Mouse (Mus musculus): Measurements from ENCODE around the gene Ptrhd1.
A peak's percentile ranks its signal among the peaks of the same experiment; 100 is the strongest.
"Not testable (repeated sequence)": the region's sequence is repeated elsewhere in the genome, so short reads cannot be mapped to it uniquely, and the experiment has no call there.

The Ptrhd1 gene

DNA sequence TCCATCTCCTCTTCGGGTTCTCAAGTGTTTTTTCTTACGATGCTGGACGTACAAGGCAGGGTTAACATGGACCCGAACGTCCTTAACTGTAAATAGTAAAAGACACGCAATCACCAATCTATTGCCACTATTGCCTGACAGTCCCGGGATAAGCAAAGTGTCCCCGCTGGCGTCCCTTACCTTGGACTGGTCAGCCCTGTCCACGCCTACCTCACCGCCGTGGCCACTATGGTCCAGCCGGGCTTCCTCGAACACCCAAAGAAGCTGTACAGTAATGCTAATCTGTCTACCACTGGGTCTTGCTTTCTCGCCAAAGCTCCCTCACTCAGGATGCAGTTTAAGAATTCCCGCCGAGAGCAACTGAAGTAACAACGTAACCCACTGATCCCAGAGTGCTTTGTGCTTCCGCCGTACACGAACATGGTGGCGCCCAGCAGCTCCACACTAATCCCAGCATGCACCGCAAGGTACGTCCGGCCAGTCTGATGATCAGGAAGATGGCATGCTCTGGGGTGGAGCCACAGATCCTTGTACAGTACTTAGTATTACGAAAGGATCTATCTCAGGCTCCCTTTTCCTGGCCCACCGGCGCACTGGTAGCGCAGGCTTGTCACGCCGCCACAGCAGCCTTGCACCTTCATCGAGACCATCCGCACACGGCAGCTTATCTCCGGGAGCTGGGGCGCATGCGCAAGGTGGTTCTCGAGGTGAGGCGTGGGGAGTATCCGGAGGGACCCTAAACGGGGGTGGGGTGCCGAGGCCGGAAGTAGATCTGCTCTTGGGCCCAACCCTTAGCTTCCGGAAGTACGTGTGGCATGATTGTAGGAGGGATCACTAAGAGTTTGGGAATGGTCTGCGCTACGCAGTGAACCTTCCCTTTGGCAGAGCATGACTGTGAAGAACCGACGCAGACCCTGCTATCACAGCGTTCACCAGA is at the start of gene Ptrhd1, which contains the start of gene Cenpo:
Gene Ptrhd1 (plus strand): TSS at position 456 of the 937 bp plus-strand sequence.
Gene Cenpo (minus strand): TSS at position 723 of the 937 bp plus-strand sequence.
- DNase-seq, result peak; percentile 95

DNA sequence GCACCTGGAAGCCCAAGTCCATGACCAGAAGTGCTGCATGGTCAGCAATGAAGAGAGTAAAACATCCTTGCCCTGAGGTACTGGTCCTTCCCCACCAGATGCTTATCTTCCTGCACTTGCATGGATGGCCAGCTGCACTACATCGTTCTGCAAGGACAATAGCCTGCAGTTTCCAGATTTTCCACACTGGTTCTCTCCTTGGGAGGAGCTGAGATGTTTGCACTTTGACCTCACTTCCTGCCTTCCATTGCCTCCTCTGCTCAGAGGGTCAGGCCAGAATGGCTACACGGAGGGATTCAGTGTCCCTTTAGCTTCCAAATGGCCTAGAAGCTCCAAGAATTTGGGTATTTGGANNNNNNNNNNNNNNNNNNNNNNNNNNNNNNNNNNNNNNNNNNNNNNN is 49.2 kb upstream of the Ptrhd1 start:
- DNase-seq, result no peak

DNA sequence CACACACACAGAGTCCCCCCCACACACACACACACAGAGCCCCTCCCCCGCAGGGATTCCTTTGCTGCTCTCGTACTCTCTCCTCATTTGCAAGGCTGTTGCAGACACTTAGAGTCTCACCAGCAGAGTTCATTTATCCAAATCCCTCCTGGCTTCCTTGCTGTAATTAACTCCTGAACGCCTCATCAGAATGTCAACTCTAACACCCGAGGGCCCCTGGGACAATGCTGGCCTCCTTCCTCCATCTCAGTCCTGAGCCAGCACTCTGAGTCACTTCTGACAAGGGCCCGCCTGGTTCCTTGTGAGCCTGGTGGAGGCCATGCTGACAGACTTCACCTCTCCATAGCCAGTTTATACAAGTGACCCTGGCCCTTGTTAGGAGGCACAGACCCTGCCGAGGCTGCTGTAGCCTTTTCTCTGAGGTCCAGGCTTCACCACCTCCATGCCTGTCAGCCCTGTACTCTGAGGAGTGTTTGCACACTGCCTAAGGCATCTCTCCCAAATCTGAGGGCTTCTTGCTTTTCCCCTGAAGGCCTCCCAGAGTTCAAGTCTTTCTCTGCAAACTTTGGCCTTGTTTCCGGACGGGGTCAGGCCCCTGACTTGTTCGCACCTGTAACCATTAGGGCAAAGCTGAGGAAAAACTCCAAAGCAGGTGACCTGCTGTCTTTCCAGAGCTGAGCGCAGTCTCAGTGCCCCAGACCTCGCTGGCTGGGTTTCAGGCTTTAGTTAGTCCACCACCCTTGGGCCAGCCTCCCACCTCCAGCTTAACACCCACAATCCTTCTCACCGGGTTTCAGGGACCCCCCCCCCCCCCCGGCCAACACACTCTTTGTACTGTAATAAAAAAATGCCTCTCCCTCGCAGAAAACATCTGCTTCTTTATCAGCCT is 45.4 kb upstream of the Ptrhd1 start:
- peak; percentile 31 for DNase-seq

DNA sequence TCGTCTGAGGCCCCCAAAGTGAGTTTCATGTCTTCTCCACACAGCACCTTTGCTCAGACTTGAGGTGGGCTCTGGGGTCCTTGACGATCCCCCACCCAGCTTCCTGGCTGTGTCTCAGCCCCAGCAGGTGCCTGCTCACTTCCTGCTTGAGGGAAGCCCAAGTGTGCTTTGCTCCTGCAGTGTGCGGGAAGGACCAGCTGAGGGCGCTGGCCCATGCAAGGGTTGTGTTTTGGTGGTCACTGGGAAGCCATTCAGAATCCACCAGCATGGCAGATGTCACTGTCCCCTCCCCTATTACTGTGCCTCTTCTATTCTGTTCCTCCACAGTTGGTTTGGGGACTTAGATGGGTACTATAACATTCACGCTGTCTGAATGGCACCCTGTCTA is 44.8 kb upstream of the Ptrhd1 start:
- DNase-seq, result peak; percentile 80

DNA sequence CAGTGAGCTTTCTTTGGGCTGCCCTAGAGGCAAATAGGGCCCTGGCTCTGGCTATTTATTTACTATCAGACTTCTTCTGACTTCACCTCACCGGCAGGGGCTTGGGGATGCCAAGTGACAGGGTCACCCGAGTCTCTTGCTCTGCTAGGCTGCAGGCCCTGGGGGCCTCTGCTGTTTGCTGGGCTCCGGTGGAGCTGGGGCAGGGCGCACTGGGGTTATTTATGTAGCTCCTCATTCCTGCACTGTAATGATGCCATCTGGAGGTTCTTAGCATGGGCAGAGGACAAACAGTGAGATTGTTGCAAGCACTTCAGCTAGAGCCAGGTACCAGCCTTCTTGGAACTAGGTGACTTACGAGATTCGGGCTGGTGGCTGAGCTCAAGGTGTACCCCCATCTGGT is 41.3 kb upstream of the Ptrhd1 start:
- DNase-seq, result no peak

DNA sequence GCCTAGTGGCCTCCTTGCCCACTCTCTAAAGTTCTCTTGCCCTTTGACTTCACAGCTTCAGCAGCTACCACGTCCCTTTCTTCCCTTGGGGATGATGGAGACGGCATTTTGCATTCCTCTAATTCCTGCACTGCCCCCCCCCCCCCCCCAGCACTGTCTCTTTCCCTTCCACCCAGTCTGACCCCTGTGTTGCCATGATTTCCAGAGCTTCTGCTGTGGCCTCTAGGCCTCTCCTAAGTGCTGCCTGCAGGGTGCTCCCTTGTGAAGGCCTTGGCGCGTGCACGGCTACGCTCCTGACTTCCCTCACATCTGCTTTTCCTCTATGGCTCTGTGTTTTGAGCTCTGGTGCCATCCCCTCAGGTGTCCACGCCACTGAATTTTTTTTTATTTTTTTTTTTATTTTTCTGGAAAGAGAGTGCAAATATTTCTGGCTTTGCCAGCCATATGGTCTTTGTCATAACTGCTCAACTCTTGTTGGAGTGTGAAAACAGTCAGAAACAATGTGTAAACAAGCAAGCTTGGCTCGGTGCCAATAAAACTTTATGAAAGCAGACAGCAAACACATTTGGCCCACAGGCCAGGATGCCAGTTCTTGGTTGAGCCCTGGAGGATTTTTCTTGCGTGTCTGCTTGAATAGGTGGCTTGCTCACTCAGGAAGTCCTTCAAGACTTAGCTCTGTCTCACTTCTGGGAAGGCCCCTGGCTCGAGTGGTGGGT is 40.6 kb upstream of the Ptrhd1 start:
- no peak for DNase-seq

DNA sequence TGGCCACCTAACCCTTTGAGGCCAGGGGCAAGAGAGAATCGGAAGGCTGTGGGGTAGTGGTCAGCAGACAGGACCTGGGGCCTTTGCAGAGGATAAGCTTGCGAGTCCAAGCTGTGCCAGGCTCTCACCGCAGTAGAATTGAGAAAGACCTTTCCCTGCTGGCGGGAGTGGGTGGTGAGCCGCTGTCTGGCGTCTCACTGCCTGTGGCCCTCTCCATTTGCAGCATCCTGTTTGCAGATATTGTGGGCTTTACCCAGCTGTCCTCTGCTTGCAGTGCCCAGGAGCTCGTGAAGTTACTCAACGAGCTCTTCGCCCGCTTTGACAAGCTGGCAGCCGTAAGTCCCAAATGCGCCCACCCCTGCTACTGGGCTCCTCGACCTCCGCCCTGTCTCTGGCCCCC is 39.2 kb upstream of the Ptrhd1 start:
- DNase-seq, result no peak

DNA sequence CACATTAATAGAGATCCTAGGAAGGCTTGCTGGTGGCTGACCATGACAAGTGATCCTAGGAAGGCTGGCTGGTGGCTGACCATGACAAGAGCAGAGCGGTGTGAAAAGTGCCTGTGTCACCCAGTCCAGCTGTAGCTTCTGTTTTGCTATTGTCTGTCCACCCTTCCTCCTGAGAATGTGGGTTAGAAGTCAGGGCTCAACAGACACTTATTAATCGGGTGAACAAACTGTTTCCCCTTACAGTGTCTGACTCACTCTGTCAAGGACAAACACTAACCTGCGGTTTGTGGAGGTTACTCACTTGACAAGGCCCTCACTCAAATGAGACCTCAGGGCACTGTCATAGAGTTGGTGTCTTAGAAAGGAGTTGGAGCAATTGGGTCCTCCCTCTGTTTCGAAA is 35.1 kb upstream of the Ptrhd1 start:
- no peak for DNase-seq

DNA sequence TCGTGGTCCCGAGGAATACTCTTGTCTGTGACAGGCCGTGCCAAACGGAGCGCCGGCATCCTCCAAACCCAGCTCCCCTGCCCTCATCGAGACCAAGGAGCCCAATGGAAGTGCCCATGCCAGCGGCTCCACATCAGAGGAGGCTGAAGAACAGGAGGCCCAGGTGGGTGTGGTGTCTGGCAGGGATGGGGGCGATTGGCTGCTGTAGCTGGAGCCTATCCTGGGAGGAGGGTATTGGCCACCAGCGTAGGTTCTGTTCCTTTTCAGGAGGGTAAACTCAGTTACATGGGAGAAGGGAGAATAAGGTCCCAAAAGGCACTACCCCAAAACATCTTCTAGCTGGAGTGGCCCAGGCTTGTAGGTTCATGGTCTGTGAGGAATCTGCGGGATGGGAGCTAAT is 34.6 kb upstream of the Ptrhd1 start:
- no peak for DNase-seq

DNA sequence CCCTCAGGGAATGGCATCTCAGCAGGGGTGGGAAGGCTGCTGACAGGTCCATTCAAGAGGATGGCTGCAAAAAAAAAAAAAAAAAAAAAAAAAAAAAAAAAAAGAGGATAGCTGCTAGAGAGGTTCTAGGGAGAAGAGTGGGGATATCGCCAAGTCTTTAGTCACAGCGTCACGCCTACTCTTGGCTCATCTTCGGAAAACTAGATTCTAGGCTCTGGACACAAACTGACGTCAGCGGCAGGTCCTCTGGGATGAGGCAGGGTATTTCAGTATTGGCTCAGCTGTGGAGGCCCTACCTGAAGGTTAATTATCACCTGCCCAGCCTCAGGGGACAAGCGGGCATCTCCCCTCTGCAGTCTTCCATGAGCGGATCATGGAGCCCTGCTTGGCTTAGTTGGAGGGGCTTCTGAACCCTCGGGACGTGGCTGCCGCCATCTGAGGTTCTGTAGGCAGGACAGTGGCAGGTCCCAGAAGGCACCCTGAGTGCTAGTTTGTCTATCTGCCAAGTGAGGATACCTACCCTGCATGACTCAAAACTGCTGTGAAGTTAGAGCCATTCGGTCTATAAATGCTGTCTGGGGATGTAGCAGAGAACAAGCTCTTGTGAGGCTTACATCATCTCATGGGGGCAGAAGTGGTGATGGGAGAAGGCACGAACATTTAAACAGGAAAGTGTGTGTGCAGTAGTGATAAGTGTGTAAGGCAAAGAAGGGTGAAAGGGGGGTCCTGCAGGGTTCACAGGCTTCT is 32.2 kb upstream of the Ptrhd1 start:
- no peak for DNase-seq

DNA sequence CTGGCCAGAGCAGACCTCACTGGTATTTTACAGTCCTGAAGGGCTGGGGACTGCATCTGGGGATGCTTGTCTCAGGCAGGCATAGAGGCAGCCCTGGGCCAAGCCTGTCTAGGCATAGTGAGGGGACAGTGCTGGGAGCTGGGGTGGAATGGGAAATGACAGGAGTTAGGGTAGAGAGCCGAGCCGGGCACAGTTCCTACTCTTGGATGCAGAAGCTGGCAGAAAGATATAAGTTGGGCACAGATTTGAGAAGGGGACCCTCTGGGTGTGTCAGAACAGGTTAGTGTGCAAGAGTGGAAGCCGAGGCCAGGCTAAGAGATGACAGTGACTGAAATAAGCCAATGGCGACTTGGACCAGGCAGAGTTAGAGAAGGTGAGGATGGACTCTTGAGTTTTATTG is 31.6 kb upstream of the Ptrhd1 start:
- no peak for DNase-seq

DNA sequence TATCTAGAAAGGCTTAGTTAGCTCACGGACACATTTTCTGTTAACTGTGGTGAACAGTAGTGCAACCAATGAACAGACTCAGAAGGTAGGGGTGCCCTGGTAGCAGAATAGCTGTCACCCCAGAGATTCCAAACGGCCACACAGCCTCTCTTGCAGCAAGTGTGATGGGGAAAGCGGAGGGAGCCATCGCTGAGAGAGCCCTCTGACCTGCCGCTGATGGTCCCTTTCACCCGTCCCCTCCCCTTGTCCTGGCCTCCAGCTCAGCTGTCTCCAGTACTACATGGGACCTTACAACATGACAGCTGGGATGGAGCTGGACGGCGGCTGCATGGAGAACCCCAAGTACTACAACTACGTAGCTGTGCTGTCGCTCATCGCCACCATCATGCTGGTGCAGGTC is 27.7 kb upstream of the Ptrhd1 start:
- DNase-seq, result no peak

DNA sequence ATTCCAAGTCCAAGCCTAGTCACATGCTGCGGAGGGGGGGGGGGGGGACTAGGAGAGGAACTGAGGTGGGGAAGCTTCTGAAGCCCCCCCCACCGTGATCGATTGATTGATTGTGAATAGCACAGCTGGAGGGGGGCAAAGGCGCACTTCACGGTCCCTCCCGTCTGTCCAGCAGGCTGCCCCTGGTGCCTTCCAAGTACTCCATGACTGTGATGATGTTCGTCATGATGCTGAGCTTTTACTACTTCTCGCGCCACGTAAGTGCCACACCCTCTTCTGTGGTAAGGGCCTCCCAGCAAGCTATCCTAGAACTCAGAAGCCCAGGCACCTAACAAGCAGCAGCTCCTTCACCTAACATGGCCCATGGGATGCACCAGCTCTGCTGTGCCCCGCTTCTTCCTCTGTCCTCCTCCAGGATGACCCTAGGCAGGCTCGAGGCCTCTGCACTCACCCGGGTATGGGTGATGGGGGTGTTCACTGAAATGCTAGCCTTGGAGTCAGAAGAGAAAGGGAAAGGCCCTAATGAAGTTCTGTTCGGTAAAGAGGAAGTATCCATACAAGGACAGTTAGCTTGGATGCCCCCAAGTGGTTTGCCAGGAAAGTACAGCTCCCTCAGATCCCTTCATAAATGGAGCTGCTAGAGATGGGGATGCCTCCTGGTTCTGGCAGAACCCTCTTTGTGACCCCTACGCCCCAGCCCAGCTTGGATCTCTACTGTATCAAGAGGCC is 25.3 kb upstream of the Ptrhd1 start:
- peak; percentile 67 for DNase-seq

DNA sequence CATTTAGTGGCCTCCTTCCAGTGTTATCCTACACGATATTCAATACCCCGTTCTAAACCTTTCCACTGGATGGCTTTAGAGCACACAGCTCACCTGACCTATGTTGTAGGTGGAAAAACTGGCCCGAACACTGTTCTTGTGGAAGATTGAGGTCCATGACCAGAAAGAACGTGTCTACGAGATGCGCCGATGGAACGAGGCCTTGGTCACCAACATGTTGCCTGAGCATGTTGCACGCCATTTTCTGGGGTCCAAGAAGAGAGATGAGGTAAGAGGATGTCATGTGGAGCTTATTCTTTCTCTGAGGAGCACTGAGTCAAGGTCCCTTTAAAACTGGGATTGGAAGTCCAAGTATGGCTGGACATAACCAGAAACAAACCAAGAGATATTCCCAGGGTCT is 24.6 kb upstream of the Ptrhd1 start:
- no peak for DNase-seq

DNA sequence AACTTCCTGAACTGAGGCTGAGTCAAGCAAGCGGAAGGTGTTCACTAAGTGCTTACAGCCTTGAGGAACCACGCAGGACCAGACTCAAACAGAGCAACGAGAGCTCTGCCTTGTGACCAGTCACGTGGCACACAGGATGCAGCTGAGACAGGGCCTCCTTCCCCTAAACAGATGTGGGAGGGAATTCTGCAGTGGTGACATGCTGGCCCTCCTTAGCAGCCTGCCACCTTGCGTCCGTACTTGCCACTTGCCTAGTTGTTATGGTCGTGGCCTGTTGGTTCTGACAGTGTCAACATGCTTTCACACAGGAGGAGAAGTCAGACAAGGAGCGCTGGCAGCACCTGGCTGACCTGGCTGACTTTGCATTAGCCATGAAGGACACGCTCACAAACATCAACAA is 22.7 kb upstream of the Ptrhd1 start:
- DNase-seq, result no peak

DNA sequence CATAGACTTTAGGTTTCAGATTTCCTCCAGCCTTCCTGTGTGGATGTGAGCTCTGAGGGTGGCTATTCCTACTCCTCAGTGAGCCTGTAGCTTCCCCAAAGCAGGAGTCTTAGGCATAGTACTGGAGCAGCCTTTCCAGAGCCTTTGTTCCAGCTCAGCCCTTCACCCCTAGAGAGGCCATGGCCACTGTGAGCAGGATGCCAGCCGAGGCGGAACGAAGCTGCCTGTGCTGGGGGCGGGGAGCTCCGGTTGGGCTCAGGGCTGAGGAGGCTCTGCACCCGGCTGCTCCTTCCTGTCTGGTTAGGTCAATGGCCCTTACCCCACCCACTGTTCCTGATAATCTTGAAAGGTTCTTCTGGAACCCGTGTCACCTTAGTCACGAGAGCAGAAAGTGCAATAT is 20.9 kb upstream of the Ptrhd1 start:
- DNase-seq, result no peak

DNA sequence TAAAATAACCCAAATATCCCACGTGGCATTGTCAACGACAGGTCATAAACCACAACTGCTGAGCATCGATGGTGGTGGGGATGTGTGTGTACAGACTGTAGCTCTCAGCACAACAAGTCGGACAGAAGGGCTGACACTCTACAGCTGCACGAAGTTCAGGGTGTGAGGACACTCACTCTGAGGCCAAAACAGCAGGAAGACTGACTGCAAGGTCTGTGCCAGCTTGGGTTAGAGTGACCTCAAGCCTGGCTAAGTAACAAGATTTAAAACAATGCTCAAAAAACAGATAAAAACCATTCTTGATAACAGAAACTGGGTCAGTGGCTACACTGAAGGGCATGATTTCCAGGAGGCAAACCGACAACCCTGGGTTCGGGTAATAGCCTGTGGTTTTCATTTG is 3.7 kb upstream of the Ptrhd1 start:
- DNase-seq, result no peak

DNA sequence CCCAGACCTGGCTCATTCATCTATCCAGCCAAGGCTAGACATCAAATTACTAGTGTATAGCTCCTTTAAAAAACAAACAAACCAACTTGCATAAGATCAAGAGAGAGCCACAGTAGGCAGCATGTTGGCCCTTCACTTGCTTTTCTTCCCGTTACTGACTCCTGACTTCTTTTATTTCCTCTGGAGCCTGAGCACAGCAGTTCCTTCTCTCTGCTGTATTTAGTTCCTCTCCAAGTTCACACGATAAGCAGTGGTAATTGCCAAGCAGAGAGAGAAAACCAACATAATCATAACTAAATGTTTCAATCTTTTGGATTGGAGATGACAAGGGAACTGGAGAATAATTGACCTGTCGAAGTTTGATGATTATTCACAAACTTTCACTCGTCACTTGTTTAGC is 1.1 kb upstream of the Ptrhd1 start:
- DNase-seq, result no peak

DNA sequence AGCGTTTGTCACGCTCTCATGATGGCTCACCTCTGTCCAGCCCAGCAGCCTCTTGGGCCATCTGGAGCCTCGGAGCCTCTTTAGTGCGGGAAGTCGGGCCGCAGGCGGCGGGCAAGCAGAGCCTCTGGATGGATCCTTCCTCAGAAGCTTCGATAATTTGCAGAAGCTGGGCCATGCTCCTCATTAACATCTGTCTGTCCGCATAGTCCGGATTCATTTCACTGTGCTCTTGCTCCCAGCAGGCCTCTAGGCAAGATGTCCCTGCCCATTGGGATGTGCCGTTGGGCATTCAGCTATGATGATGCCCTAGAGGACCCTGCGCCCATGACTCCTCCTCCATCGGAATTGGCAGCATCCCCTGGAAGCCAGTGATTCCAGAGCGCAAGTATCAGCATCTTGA is 3.7 kb downstream of the Ptrhd1 start:
- no peak for DNase-seq

DNA sequence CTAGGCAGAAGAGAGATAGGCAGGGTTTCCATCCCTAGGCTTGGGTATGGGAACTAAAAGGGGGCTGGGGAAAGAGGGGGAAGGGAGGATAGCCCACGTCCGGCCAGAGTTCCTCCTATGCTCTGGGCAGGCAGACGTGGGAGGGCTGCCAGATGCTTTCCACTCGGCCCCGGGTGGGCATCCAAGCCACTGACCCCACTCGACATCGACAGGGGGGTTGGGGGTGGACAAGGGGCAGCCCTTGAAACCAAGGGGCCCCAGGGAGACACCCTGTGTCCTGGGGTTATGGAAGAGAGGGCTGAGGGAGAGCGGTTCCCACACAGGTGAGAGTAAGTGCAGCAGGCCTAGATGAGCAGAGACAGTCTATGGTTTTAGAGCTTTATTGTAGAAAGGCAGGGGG is 6.5 kb downstream of the Ptrhd1 start:
- DNase-seq, result not testable (repeated sequence)

DNA sequence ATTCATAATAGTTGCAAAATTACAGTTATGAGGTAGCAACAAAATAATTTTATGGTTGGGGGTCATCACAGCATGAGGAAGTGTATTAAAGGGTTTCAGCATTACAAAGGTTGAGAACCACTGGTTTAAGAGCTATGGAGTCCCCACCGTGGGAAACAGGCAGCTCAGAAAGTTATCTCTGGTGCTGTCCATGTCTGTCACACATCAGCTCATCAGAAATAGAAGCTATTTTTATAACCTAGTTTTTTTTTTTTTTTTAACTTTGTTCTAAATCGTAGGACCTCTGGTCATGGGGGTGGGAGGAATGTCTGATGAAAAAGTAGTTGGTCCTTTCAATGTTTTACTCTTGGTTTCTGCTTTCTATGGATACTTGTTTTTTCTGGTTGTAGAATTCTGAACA is 10.0 kb downstream of the Ptrhd1 start:
- no peak for DNase-seq

DNA sequence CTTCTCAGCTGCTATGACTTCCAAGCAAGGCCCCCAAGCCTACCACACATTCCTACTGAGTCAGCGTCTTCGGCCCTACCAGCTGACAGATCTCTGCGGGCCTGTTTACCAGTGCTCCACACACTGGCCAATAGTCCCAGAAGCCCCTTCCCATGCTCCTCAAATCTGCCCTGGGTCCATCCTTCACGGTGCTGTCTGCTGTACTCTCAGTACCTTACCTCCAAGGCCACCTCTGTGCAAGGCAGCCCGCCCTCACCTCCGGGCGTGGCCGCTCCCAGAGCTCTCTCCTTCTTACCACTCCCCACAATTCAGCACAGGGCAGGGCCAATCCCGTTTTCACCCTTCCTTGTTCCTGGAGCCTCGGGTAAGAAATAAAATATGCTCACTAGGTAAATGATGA is 11.9 kb downstream of the Ptrhd1 start:
- DNase-seq, result no peak
